Mouse (Mus musculus): Measurements from ENCODE around the gene Pnck. TPM values are rescaled to one million over a fixed set of nuclear protein-coding genes. Genes with fewer than 3 reads are reported as not detected.

Gene Pnck
- total and polyA plus RNA-seq, 3 experiments = 0.11 TPM; not detected in 2

DNA sequence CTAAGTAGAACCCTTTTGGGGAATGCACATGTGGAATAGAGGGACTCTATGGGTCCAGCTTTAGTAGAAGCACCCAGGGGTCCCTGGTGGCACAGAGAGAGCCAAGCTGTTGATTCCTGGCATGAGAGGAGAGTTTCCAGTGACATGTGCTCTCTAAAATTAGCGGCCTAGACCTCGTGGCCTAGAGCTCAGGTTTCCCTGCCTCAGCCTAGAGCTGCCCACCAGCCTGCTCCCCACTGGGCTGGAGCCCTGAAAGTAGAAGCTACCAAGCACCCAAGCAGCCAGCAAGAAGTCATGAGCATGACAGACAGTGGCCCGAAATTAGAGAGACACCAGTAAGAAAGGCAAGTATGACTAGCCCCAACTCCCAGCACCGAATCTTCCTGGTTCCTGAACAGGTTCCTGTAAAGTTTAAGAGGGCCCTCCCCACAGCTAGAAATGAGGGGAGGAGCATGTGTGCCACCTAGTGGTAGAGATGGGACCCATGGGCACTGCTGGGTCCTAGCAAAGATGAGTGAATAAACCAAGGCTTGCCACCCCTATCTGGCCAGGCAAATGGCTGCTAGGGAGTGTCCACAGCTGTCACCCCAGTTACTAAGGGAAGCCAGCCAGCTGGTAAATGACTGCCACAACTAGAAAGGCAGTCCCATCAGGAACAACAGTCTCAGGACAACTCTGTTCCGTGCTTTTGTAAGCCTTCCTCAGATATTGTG is 31.2 kb upstream of the Pnck start:
- TF ChIP-seq SMC3 (IDR thresholded peaks at IDR 0.05; ENCODE audit: low read depth, low read length) (peak; percentile 38), CTCF (IDR thresholded peaks at IDR 0.05 in 2 of 3, conservative IDR thresholded peaks at IDR 0.05 in 1 of 3; ENCODE audit: control insufficient read depth in 1 of 3, insufficient read depth in 1 of 3, low read depth in 2 of 3, low read length in 3 of 3, poor library complexity in 1 of 3, severe bottlenecking in 1 of 3) (peak; percentile 54 to 61 (median 61)), MYC (IDR thresholded peaks at IDR 0.05; ENCODE audit: low read depth, low read length) (no peak), RAD21 (IDR thresholded peaks at IDR 0.05; ENCODE audit: low read depth, low read length) (peak; percentile 10), KAT2A (conservative IDR thresholded peaks at IDR 0.05; ENCODE audit: low read depth, low read length) (no peak)
- DNase-seq (ENCODE audit: low read depth, low spot score) = peak; percentile 55
- peaks cover 2 to 6% of the 10 kb centered on the region in 2 experiments; a peak in 2 of 4 replicates for H3K36me3 ChIP-seq (ENCODE audit: control insufficient read depth in 1 of 2, insufficient read depth in 2 of 2, low read length in 2 of 2)

DNA sequence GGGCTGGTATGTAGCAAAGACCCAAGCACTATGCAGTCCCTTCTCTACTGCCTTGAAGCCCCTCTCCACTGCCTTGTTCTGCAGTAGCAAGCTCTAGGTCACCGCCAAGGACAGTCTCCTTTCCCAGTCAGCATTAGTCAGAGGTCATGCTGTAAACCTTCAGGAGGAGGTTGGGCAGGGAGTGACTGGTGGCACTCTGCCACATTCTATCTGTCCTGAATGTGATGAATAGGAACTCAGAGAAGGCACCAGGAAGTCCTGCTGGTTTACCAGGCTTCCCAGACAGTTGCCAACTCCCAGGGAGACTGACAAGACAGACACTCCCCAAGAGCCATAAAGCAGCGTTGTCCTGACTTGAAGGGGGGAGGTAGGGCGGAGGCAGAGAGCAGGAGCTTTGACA is 25.7 kb upstream of the Pnck start:
- H3K4me1 ChIP-seq (ENCODE audit: control insufficient read depth in 1 of 2, insufficient read depth in 2 of 2, low read length in 2 of 2) = no peaks in the 10 kb centered on the region
- no peak overlapping the region for H3K4me3 ChIP-seq (ENCODE audit: control insufficient read depth in 1 of 2, insufficient read depth in 1 of 2, low read depth in 2 of 2, low read length in 2 of 2)
- H3K79me2 ChIP-seq (ENCODE audit: control insufficient read depth, insufficient read depth, low read length, poor library complexity) = no peaks in the 10 kb centered on the region
- no peak overlapping the region for H3K27ac ChIP-seq (ENCODE audit: control insufficient read depth, low read depth, low read length)
- TF ChIP-seq HCFC1 (IDR thresholded peaks at IDR 0.05; ENCODE audit: low read depth, low read length) (no peak), CTCF (IDR thresholded peaks at IDR 0.05 in 2 of 3, conservative IDR thresholded peaks at IDR 0.05 in 1 of 3; ENCODE audit: control insufficient read depth in 1 of 3, insufficient read depth in 1 of 3, low read depth in 2 of 3, low read length in 3 of 3, poor library complexity in 1 of 3, severe bottlenecking in 1 of 3) (no peak), MAFK (IDR thresholded peaks at IDR 0.05; ENCODE audit: borderline replicate concordance, low read depth, low read length) (no peak), MEF2A (IDR thresholded peaks at IDR 0.05; ENCODE audit: extremely low read depth, insufficient replicate concordance, low read depth, low read length, poor library complexity, severe bottlenecking) (no peak), SIN3A (IDR thresholded peaks at IDR 0.05; ENCODE audit: low read length) (no peak), RCOR1 (IDR thresholded peaks at IDR 0.05; ENCODE audit: low read depth, low read length) (no peak), ZKSCAN1 (IDR thresholded peaks at IDR 0.05; ENCODE audit: low read depth, low read length) (no peak)
- H3K27me3 ChIP-seq (ENCODE audit: control insufficient read depth in 1 of 2, insufficient read depth in 2 of 2, low read length in 2 of 2) = no peaks in the 10 kb centered on the region
- DNase-seq (ENCODE audit: low read depth, low spot score) = no peak
- H3K9ac ChIP-seq (ENCODE audit: control insufficient read depth, low read depth, low read length, poor library complexity, severe bottlenecking) = no peak overlapping the region
- no peaks in the 10 kb centered on the region for H3K9me3 ChIP-seq (replicated peaks; ENCODE audit: insufficient read depth, low read length)
- H3K36me3 ChIP-seq (ENCODE audit: control insufficient read depth in 1 of 2, insufficient read depth in 2 of 2, low read length in 2 of 2) = peaks cover 0 to 5% of the 10 kb centered on the region in 2 experiments; a peak in 2 of 4 replicates

More for the DNA sequence above, 31.2 kb upstream of the Pnck start:
- Histone ChIP-seq H3K9me3 (replicated peaks; ENCODE audit: insufficient read depth, low read length) (no peaks in the 10 kb centered on the region), H3K27me3 (ENCODE audit: control insufficient read depth in 1 of 2, insufficient read depth in 2 of 2, low read length in 2 of 2) (no peaks in the 10 kb centered on the region), H3K4me1 (ENCODE audit: control insufficient read depth in 1 of 2, insufficient read depth in 2 of 2, low read length in 2 of 2) (0 out of 4 replicates have a peak, but pooled peaks cover 0 to 2% of the 10 kb centered on the region in 2 experiments), H3K79me2 (ENCODE audit: control insufficient read depth, insufficient read depth, low read length, poor library complexity) (no peaks in the 10 kb centered on the region), H3K9ac (ENCODE audit: control insufficient read depth, low read depth, low read length, poor library complexity, severe bottlenecking) (no peak overlapping the region), H3K27ac (ENCODE audit: control insufficient read depth, low read depth, low read length) (no peak overlapping the region), H3K4me3 (ENCODE audit: control insufficient read depth in 1 of 2, insufficient read depth in 1 of 2, low read depth in 2 of 2, low read length in 2 of 2) (no peak overlapping the region)

DNA sequence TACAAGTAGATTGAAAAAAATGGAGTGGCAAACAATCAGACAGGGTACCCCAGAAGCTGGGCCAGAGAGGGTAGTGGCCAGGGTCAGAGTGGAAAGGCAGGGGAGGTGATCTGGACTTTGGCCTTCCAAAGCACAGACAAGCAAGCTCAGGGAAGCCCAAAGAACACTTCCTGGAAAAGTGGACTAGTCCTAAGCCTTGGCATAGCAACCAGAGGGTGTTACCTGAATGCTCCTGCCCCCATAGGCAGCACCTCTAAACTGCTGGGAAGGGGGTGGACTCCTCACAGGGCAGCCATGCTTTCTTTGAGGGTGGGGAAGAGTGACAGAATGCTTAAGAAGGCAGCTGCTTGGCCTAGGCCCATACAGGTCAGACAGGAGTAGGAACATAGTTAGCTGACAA is 25.1 kb upstream of the Pnck start:
- Histone ChIP-seq H3K36me3 (ENCODE audit: control insufficient read depth in 1 of 2, insufficient read depth in 2 of 2, low read length in 2 of 2) (peaks cover 0 to 3% of the 10 kb centered on the region in 2 experiments; a peak in 2 of 4 replicates), H3K9me3 (replicated peaks; ENCODE audit: insufficient read depth, low read length) (no peaks in the 10 kb centered on the region), H3K27me3 (ENCODE audit: control insufficient read depth in 1 of 2, insufficient read depth in 2 of 2, low read length in 2 of 2) (no peaks in the 10 kb centered on the region), H3K79me2 (ENCODE audit: control insufficient read depth, insufficient read depth, low read length, poor library complexity) (no peaks in the 10 kb centered on the region), H3K9ac (ENCODE audit: control insufficient read depth, low read depth, low read length, poor library complexity, severe bottlenecking) (no peak overlapping the region), H3K4me3 (ENCODE audit: control insufficient read depth in 1 of 2, insufficient read depth in 1 of 2, low read depth in 2 of 2, low read length in 2 of 2) (no peak overlapping the region), H3K4me1 (ENCODE audit: control insufficient read depth in 1 of 2, insufficient read depth in 2 of 2, low read length in 2 of 2) (no peaks in the 10 kb centered on the region), H3K27ac (ENCODE audit: control insufficient read depth, low read depth, low read length) (no peak overlapping the region)
- no peak for DNase-seq (ENCODE audit: low read depth, low spot score)
- TF ChIP-seq MEF2A (IDR thresholded peaks at IDR 0.05; ENCODE audit: extremely low read depth, insufficient replicate concordance, low read depth, low read length, poor library complexity, severe bottlenecking) = no peak
- TF ChIP-seq MAX (IDR thresholded peaks at IDR 0.05; ENCODE audit: low read length) = no peak
- TF ChIP-seq USF2 (IDR thresholded peaks at IDR 0.05; ENCODE audit: borderline replicate concordance in 1 of 2, insufficient read depth in 1 of 2, low read depth in 1 of 2, low read length in 2 of 2) = no peak
- no peak for TF ChIP-seq MYB (IDR thresholded peaks at IDR 0.05; ENCODE audit: low read depth, low read length)
- TF ChIP-seq POLR2AphosphoS2 (IDR thresholded peaks at IDR 0.05; ENCODE audit: low read length) = no peak
- no peak for TF ChIP-seq CHD1 (IDR thresholded peaks at IDR 0.05; ENCODE audit: low read depth, low read length)
- TF ChIP-seq HCFC1 (IDR thresholded peaks at IDR 0.05; ENCODE audit: low read depth, low read length) = no peak
- no peak for TF ChIP-seq MAZ (IDR thresholded peaks at IDR 0.05; ENCODE audit: low read depth, low read length)
- TF ChIP-seq ZC3H11A (IDR thresholded peaks at IDR 0.05; ENCODE audit: low read depth, low read length) = no peak
- no peak for TF ChIP-seq CTCF (IDR thresholded peaks at IDR 0.05 in 2 of 3, conservative IDR thresholded peaks at IDR 0.05 in 1 of 3; ENCODE audit: control insufficient read depth in 1 of 3, insufficient read depth in 1 of 3, low read depth in 2 of 3, low read length in 3 of 3, poor library complexity in 1 of 3, severe bottlenecking in 1 of 3)
- no peak for TF ChIP-seq UBTF (IDR thresholded peaks at IDR 0.05; ENCODE audit: borderline replicate concordance, insufficient read depth, low read depth, low read length)
- TF ChIP-seq SIN3A (IDR thresholded peaks at IDR 0.05; ENCODE audit: low read length) = no peak
- TF ChIP-seq RAD21 (IDR thresholded peaks at IDR 0.05; ENCODE audit: low read depth, low read length) = no peak
- no peak for TF ChIP-seq ZKSCAN1 (IDR thresholded peaks at IDR 0.05; ENCODE audit: low read depth, low read length)
- TF ChIP-seq E2F4 (IDR thresholded peaks at IDR 0.05; ENCODE audit: borderline replicate concordance, low read depth, low read length) = no peak
- no peak for TF ChIP-seq USF1 (IDR thresholded peaks at IDR 0.05; ENCODE audit: low read depth, low read length)
- no peak for TF ChIP-seq TCF12 (IDR thresholded peaks at IDR 0.05; ENCODE audit: low read depth, low read length)

Data from MEL (cell line).